Mouse (Mus musculus) CH12F3 (cell line): ENCODE measurements around the gene Cchcr1.

Source experiments
- in situ Hi-C: fragments of 300-500 bp; cut with MboI; formaldehyde crosslinking; loops from 2 replicates; pipeline ENCODE4 v1.14.3; 2020; ENCODE audit warnings: low sequenced_read_pairs

Cchcr1 gene

GRCm38 (mm10) chr17:35554321-35554720, 37.4 kb downstream of the Cchcr1 start:
- in situ Hi-C loops, result no loop called here

- in situ Hi-C loops, result no loop called here
Measured at GRCm38 (mm10) chr17:35554761-35555397, 38.0 kb downstream of the Cchcr1 start.

- in situ Hi-C loops, result no loop called here
Measured at GRCm38 (mm10) chr17:35556186-35556765, 39.4 kb downstream of the Cchcr1 start.

GRCm38 (mm10) chr17:35556812-35557211, 39.9 kb downstream of the Cchcr1 start:
- in situ Hi-C loops, result no loop called here

- in situ Hi-C loops, result no loop called here
Measured at GRCm38 (mm10) chr17:35557351-35557750, 40.5 kb downstream of the Cchcr1 start.

GRCm38 (mm10) chr17:35558216-35558615, 41.3 kb downstream of the Cchcr1 start:
- in situ Hi-C loops, result no loop called here

GRCm38 (mm10) chr17:35567150-35567549, 50.2 kb downstream of the Cchcr1 start, which contains the start of gene 2300002M23Rik:
TSS of gene 2300002M23Rik (plus strand) at chr17:35567450.
- in situ Hi-C loops, result no loop called here

GRCm38 (mm10) chr17:35567767-35568166, 50.9 kb downstream of the Cchcr1 start:
- in situ Hi-C loops, result no loop called here

- in situ Hi-C loops, result no loop called here
Measured at GRCm38 (mm10) chr17:35569091-35569944, 52.4 kb downstream of the Cchcr1 start.

- in situ Hi-C loops, result no loop called here
Measured at GRCm38 (mm10) chr17:35570836-35571235, 53.9 kb downstream of the Cchcr1 start.

GRCm38 (mm10) chr17:35571477-35571876, 54.6 kb downstream of the Cchcr1 start:
- in situ Hi-C loops, result no loop called here

GRCm38 (mm10) chr17:35578211-35578610, 61.3 kb downstream of the Cchcr1 start:
- in situ Hi-C loops, result no loop called here
